Mouse (Mus musculus) CD4-positive, CD25-positive, alpha-beta regulatory T cell, adult 4 months (primary cell): ENCODE measurements around the gene Plcb1. TPM values are rescaled to one million over a fixed set of nuclear protein-coding genes. Genes with fewer than 3 reads are reported as not detected.
"Not testable (repeated sequence)": the region's sequence is repeated elsewhere in the genome, so short reads cannot be mapped to it uniquely, and the experiment has no call there.

ENCODE experiments used
- ATAC-seq: one replicate; pipeline ENCODE4 v1.8.0; 2017
- polyA plus RNA-seq, 2 experiments: library from polyadenylated mRNA; unstranded; fragments of 100-300 nt; shearing (Covaris generic); gene quantifications; one replicate each; pipeline ENCODE4 v1.2.1; 2017

Plcb1 gene
- polyA plus RNA-seq, 2 experiments from 2014 or later, result not detected

DNA sequence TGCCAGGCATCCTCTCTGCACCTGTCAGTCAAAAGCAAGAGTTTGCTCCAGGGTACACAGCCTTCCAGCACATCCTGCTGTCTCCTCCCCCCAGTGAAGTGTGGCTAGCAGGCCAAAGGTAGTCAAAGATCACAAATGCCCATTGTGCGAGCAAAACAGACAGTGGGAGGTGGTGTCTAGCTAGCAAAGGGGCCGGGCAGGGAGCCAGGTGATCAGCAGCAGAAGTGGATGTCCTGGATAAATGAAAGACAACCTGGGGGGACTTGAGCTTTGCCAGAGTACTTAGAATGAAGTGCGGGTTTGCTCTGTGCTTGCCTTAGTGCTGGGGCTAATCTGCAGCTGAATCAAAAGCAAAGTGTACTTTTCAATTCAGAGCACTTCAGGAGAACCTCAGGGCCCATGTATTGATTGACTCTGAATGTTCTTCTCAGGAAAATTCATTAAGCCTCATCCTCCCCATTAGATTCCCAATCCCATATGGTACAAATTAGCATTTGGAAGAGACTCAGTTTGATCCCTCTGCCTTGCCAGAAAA is 191.0 kb downstream of the Plcb1 start:
- ATAC-seq, result no peak

DNA sequence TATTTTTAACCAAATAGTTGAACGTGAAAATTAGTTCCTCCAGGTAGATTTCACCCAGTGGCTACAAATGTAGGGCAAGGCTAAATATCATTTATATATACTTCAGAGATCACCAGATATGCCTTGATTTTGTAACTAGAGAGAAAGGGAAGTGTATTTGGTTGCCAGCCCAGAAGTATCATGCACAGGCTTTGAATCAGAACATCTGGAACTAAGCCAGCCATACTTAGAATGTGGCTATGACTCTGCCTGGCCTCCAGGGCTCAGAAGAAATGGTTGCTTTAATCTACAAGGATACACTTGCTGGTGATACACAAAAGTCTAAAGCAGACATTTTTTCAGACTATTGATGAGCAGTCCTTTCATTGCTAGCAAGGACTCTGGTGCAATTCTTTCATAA is 191.8 kb downstream of the Plcb1 start:
- no peak for ATAC-seq

DNA sequence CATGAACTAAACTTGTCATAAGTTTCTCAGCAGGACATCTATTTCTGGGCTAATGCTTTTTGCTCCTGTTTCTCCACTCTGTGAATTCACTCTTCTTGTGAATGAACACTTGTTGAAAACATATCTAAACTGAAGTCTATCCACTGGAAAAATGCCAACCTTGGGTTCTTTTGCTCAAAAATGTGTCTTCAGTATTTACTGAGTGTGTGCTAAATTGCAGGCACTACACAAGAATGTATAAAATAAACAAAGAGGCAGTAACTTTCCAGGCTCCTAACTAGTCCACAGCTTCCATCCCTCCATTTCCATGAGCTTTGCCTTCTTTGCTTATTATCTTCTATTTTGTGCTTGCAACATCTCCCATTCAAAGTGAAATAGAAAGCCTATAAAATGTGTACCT is 195.5 kb downstream of the Plcb1 start:
- no peak for ATAC-seq

DNA sequence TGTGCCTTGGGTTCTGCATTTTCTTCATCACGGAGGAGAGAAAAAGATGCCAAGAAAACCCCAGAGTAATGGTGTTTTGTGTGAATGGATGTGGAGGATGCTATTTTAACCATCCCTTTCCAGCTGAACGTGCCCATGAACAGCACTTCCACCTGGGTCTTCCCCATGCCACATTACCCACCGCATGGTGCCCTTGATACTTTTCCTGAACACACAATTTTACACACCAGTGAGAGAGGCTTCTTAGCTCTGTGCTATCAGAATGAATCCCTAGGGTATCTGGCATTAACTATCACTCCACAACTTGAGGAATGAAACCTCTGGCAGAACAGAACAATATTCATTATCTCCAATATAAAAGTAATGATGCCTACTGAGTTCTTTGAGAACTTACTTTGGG is 199.0 kb downstream of the Plcb1 start:
- ATAC-seq, result no peak

DNA sequence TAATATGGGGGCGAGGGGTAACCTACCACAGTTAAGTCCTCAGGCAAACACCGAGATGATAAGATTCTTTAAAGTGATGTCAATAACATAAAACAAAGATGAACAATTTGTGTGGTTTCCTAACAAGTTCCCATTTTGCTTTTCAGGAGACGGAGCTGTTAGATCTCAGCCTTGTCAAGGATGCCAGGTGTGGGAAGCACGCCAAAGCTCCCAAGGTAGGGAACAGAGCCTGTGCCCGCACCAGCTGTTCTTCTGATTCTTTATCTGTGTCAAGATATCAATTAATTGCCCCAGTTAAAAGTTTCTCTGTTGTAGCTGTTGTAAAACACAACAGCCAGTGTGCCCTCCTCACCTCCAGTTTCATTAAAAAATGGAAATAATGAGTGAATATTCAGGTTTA is 202.1 kb downstream of the Plcb1 start:
- ATAC-seq, result no peak

DNA sequence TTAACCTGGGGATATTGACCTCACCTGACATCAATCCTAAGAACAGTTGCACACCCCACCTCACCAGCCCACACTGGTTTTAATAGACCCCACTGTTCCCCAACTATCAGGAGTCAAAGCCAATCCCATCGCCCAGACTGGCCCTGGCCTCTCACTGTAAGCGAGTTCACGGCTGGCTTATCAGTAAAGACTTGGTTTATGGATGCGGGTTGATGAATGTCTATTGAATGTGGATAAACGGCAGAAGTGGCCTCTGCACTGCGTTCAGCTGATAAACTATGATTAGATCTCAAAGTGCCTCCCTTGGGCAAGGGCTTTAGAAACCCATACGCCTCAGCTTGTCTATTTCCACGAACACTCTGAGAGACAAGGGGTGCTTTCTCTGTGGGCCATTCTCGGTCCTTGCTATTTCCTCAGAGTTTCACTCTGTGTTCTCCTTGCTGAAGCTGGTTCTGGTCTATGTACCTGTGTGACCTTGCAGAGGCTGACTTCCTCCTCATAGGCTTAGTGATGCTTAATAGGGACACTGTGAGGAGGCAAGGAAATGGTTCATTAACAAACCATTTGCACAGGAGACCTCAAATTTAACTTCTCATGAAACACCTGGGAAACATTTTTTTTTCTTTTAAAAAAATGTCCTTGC is 203.9 kb downstream of the Plcb1 start:
- ATAC-seq, result no peak

DNA sequence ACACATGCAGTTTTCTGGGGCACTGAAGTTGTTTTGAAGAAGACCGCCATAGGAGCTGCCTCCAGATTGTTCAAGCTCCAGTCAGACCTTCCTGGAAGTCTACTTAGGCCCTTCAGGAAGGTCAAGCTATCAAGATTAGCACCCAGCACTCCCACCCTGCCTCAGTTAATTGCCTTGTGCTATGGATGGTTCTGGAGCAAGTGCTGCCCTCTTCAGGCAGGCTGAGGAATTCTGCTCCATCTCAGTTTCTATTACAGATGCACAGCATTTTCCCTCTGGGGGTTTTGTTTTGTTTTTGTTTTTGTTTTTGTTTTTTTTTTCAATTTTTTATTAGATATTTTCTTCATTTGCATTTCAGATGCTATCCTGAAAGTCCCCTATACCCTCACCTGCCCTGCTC is 221.3 kb downstream of the Plcb1 start:
- no peak for ATAC-seq

DNA sequence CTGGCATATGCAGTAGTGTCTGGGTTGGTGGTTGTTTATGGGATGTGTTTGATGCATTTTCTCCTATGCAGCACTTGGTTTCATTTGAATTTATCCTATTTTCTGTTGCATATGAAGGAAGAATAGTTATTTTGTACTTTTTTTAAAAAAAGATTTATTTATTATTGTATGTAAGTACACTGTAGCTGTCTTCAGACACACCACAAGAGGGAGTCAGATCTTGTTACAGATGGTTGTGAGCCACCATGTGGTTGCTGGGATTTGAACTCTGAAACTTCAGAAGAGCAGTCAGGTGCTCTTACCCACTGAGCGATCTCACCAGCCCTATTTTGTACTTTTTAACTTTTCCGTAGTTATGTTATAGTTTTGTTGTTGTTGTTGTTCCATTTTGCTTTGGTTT is 222.0 kb downstream of the Plcb1 start:
- ATAC-seq, result not testable (repeated sequence)

DNA sequence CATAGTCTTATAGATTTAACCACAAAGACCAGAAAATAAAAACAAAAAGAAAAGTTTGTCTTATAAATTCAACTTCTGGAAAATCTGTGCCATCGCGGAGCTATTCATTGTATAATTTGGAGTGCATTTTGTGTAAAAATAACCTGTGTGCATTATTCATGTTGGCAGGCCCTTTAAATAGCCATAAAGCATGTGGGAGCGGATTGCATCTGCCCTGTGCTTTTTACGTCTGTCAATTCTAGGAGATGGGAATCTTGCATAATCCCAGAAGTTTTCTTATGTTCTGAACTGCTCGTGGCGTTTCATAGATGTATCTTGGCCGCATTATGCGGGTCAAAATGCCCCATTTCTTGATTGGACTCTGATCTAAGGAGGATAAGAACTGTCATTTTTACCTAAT is 224.5 kb downstream of the Plcb1 start:
- ATAC-seq, result no peak

DNA sequence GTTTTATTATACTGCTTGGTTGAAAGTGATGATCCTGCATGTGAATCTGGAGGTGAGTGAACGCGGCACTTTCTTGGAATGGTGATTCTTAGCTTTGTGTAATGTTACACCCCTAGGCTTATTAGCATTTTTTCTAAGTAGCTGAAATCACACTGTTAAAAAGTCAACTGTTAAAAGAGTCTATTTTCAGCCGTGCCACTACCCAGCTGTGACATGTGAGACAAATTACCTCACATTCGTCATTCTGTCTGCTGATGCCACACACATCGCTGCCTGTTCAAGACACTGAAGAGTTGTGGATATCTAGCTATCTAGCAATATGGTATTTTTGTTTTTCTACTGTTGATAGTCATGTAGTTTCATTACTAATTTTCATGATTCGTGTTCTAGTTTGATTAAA is 229.6 kb downstream of the Plcb1 start:
- ATAC-seq, result no peak

DNA sequence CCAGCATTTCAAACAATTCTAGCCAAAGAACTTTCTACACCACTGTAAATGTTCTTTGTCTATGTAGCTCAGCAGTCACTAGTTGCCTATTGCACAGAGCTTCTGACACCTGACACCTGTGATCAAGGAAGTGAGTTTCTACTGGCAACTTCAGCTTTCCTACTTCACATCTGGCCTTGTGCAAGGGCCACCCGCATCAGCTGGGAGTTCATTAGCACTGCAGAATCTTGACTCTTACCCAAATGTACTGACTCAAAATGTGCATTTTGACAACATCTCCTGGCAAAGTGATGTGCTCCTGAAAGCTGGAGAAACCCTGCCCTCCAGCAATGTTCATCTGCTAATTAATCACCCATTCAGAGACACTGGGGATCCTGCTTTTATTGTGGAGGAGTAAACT is 232.4 kb downstream of the Plcb1 start:
- ATAC-seq, result no peak

DNA sequence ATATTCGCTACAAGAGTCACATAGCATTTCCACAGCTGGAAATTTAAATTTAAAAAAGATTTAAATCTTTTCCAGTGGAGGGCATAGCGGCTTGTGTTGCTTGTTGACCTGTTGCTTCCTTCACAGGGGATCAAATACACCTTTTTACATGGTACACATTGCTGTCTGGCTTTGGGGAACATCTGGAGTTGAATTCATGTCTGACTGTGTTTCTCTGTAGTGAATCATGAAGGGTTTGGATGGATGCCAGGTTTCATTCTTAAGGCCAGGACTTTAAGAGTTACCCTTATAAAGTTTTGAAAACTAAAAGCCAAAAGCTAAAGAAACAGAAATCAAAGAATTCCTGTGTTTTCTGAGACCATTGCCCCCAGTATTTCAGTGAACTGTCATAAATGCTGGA is 232.8 kb downstream of the Plcb1 start:
- no peak for ATAC-seq

DNA sequence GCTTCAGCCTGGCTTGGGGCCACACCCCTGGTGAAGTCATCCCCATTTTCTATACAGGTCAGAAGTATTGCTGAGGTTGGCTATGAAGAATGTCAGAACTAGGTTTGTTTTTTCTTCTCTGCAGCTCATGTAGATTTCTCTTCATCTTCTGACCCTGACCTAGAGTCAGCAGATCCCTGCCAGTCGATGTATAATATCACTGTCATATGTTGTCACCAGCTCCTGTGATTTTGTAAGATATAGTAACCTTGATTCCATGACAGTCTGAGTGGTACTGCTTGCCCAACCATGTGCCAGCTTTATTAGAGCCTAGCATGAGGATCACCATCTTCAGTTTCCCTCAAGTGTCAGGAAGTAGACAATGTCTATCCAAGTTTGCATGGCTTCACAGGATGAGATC is 233.7 kb downstream of the Plcb1 start:
- ATAC-seq, result no peak

DNA sequence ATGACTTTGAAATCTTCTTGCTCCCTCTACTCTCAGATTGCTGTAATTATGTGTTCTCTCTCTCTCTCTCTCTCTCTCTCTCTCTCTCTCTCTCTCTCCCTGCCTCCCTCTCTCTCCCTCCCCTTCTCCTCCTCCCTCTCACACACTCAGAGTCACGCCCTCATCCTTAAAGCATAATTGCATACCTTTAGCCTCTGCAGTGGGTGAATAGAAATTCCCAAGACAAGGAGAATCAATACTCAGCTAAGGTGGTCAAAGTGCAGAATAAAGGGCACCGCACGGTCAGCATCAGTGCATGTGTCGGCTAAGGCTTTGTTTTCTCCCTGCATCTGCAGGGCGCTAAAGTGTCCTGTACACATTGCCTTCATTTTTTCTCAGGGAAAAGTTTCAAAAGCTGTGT is 243.4 kb downstream of the Plcb1 start:
- no peak for ATAC-seq

DNA sequence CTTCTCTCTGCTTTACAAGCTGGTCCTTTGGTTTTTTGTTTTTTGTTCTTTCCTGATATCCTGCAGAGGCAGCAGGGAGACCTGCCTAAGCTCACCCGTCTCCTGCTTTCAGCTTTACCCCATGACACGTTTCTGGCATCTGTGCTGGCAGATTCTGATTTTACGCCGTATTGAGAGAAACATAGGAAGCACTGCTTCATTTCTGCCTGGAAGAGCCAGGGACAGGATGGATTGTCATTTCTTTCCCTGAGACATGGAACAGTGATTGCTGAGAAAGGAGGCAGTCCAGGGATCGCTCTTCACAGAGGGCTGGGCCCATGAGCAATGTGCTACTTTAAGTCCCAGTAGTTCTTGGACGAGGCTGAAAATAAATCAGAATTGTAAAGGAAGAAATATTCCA is 243.8 kb downstream of the Plcb1 start:
- ATAC-seq, result no peak

DNA sequence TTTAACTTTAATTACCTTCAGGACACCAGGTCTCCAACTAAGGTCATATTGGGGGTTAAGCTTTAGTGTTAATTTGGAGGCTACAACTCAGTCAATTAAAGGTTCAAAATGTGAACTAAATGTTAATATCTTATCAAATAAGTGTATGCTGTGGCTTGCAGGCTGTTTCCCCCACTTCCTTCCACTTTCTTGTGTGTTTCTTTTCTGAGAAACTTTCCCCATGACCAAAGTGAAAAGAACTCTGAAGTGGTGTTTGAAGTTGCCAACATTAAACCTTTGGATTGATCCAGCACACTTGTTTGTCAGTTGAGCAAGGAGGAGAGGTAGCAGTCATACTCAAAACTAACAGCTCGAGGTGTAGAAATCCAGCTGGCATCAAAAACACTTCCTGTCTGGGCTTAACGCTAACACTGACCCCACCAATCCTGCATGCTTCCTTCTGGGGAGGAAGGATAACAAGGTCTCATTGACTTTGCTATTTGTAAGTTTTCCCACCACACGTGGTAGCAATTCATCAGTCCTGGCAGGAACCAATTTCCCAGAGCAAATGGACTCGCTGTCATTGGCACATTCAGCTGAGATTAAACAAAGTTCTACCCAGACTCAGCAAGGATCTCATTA is 249.9 kb downstream of the Plcb1 start:
- ATAC-seq, result no peak

DNA sequence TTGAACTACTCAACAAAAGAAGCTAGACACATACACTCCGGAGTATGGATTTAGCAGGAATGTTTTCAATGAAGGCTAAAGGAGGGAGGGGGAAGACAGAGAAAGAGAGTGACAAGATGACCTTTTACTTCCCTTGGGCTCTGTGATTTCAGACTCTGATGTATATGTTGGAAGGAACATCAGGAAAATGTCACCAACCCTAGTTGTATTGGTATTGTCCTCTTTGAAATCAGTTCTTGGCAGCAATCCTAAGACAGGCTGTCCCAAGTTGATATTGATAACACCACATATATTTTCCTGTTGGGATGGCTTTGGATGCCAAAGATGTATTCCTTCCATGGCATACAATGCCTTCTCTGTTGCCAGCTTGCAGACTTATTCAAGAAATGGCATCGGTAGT is 262.9 kb downstream of the Plcb1 start:
- no peak for ATAC-seq

DNA sequence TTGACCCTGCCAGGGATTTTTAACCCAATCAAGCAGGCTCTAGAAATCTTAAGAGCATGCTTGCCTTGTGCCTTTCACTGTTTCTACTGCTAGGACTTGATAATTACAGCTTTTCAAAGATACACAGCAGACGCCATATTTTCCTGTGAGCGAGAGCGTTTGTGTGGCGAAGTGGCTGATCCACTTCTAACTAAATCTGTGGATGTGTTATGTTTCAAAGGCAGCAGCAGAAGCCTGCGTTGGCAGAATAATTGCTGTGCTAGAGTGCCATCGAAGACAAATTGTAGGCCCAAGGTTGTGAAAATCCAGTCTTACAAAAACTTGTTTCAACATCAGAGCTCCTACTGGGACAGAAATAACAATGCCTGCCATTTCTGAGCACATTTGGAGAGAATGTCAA is 263.4 kb downstream of the Plcb1 start:
- ATAC-seq, result no peak

DNA sequence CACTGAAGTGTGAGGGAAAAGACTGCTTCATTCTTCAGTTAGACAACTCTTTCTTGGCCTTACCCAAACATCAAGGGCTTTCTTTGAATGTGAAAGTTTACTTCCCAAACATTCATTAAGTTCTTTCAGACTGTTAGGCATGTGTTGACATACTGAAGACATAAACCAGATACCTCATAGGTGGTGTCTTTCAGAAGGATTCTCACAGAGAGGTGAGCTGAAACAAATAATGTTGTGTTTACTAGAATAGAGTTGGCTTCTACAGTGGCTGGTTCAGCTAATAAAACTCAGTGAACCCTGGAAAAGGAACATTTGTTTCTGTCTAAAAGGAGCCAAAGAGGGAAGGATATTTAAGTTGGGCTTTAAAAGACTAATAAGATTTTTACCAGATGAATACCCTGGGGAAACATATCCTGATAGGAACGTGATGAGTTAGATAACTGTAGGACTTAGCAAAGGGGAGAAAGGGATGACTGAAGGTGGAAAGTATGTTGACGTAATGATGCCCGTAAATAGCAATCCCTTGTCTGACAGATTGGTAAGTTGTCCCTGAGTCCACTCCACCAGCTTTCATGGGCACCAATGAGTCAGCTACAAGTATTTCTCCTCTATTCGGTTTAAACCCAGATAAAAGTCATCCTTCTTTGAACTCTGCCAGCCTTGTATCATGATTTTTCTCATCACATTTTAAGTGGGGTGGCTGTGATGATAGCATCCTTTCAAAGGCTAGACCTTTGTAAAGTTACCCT is 265.8 kb downstream of the Plcb1 start:
- ATAC-seq, result no peak

DNA sequence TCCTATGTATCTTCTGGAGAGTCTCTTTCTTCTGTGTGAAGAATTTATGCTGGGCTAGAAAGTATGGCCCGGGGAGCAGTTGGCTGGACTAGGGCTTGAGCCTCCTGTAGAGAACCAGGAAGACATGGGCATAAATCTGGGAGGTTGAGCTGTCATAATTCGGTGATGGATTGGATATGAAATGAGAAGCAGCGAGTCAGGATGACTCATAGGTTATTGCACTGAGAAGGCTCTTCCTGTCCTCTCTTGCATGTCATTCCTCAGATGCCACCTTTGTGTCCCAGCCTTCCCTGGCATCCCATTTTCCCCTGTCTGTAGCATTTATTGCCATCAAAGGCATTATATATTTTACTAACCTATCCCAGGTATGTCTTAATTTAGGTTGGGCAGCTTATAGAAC is 267.5 kb downstream of the Plcb1 start:
- no peak for ATAC-seq

DNA sequence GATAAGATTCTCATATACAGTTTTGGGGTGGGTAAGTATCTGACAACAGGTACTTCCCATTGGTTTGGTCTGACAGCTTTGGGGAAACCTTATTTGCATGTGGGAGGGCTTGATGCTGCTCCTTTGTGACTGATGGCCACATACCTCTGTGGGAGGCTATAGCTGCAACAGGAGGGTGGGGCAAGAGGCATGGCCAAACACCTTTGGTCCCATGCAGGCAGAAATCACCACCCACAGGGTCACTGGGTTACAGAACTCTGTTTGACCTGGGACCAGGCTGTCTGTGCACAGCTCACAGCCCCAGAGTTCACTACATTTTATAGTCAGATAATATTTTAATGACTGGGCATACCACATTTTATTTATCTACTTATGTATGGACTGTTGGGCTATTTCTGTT is 281.6 kb downstream of the Plcb1 start:
- ATAC-seq, result no peak

DNA sequence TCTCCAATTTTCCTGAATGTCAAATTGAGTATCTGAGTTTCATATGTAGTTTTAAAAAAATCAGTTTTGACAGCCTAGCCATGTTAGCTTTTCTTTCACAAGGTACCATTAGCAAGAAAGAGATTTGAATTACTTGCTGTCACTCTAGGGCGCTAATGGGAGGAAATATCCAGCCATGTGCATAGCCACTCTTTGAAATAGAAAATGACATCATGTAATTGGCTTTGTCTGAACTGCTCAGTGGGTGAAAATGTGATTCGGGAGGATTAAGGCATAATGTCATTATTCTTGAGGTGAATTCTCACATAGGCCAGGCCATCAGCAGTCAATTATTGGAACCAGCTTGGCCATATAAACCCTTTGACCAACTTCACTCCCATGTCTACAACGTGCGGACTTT is 285.5 kb downstream of the Plcb1 start:
- ATAC-seq, result no peak

DNA sequence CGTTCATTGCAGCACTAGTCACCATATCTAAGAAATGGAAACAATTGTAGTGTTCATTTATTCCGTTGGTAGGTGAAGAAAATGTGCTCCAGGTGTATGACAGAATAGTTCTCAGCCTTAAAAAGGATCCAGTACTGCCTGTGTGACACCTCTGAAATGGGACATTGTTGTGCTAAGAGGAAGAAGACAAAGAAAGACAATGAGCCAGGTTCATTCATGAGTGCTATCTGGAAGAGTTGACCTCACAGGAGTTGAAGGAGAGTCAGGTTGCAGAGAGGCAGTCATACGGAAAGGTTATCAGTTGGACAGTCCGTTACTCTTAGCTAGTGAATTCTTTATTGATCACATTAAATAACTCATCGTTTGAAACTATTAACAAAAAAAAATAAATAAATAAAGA is 286.6 kb downstream of the Plcb1 start:
- no peak for ATAC-seq

DNA sequence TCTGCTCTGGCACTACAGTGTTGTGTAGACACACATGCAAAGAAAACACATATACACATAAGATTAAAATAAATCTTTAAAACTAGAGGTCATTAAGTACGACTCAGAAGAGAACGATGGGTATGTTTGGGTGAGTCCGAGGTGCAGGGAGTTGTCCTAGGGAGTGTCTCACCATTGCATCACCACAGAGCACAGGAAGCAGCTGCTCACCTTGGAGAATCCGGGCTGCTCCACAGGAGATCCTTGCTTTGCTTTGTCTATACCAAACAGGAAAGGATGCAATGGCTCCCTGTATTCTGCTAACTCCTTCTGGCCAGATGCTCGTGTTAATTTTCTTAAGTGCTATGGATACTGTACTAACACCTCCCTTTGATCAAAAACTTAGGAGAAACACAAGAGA is 287.1 kb downstream of the Plcb1 start:
- ATAC-seq, result no peak
